Mouse (Mus musculus) intestine, postnatal 0 days (tissue): ENCODE measurements around the gene Bmp8a. TPM values are rescaled to one million over a fixed set of nuclear protein-coding genes. Genes with fewer than 3 reads are reported as not detected.

Experiments used
- ATAC-seq: fragments of 200-750 bp; cut with Nextera tagmentation; 2 replicates; pipeline ENCODE4 v1.8.0; 2017; ENCODE audit warnings: mild to moderate bottlenecking, moderate TSS enrichment, moderate library complexity
- H3K27ac ChIP-seq: fragments of 300-500 bp; sonication (generic); 2 replicates; pipeline ENCODE4 v1.5.1; 2014; ENCODE audit warnings: mild to moderate bottlenecking, low read depth, low read length, moderate library complexity
- H3K27me3 ChIP-seq: fragments of 300-500 bp; sonication (generic); replicated peaks from 2 replicates; pipeline ENCODE4 v1.6.1; 2014; ENCODE audit warnings: low read length, mixed read lengths; ENCODE audit not compliant: control insufficient read depth, insufficient read depth
- H3K36me3 ChIP-seq: fragments of 300-500 bp; sonication (generic); 2 replicates; pipeline ENCODE4 v1.6.1; 2014; ENCODE audit warnings: mild to moderate bottlenecking, moderate library complexity; ENCODE audit not compliant: control insufficient read depth, insufficient read depth
- H3K4me1 ChIP-seq: fragments of 300-500 bp; sonication (generic); replicated peaks from 2 replicates; pipeline ENCODE4 v1.6.1; 2014; ENCODE audit warnings: antibody characterized with exemption, low read length, mixed read lengths; ENCODE audit not compliant: control insufficient read depth, insufficient read depth
- H3K4me2 ChIP-seq: fragments of 300-500 bp; sonication (generic); replicated peaks from 2 replicates; pipeline ENCODE4 v1.6.1; 2014; ENCODE audit warnings: low read depth, mild to moderate bottlenecking, moderate library complexity
- H3K4me3 ChIP-seq: fragments of 300-500 bp; sonication (generic); 2 replicates; pipeline ENCODE4 v1.5.1; 2014; ENCODE audit warnings: low read depth, low read length
- H3K9ac ChIP-seq: fragments of 300-500 bp; sonication (generic); 2 replicates; pipeline ENCODE4 v1.6.1; 2014; ENCODE audit warnings: mild to moderate bottlenecking, low read depth, low read length
- H3K9me3 ChIP-seq: fragments of 300-500 bp; sonication (generic); 2 replicates; pipeline ENCODE4 v1.6.1; 2016; ENCODE audit warnings: mixed run types; ENCODE audit not compliant: control insufficient read depth
- CTCF ChIP-seq: sonication (generic); IDR thresholded peaks from 2 replicates; pipeline ENCODE4 v1.5.1; 2016; ENCODE audit warnings: low read depth, mild to moderate bottlenecking, control low read depth, antibody characterized with exemption, moderate library complexity
- WGBS: fragments of 180-500 bp; shearing (Covaris S2); extraction: QIAGEN DNeasy Blood & Tissue Kit; methylation state at CpG from one replicate; pipeline ENCODE4 v1.1.7; 2014; 5-methylcytosine and 5-hydroxymethylcytosine counted together
- polyA plus RNA-seq: library from polyadenylated mRNA; unstranded; fragments of >200 nt; fragmentation: Nextera tagmentation; extraction: Ambion mirVana; gene quantifications from 2 replicates; pipeline ENCODE4 v1.2.1, GENCODE M21; 2015

Bmp8a gene
- polyA plus RNA-seq, 1 experiment from 2014 or later, result 7.3 TPM

DNA sequence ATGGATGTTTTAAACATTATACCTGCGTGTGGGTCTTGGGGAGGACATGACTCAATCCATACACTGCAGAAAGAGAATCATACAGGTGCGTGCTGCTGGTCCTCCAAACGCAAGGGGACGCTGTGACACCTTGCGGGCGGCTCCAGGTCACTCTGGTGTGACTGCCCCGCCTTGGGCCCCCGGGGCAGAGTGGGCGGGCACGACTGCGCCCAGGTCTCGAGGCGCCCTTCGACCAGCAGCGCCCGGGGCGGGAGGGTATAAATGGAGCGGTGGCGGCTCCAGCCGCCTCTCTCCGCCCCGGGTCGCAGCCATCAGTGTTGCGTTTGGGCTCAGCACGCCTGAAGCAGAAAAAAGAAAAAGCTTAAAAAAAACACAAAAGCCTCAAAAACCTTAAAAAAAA, 60.6 kb downstream of the Bmp8a start:
- Histone ChIP-seq H3K36me3 (peaks cover 9% of the 10 kb centered on the region), H3K9ac (peak overlapping the region; percentile 42; the same call in 1 of the 2 replicates), H3K27me3 (no peaks in the 10 kb centered on the region), H3K4me2 (peak overlapping the region; percentile 73), H3K4me1 (peaks cover 10% of the 10 kb centered on the region), H3K4me3 (peak overlapping the region; percentile 47), H3K9me3 (no peaks in the 10 kb centered on the region), H3K27ac (peak overlapping the region; percentile 17)
- peak; percentile 97 for TF ChIP-seq CTCF
- ATAC-seq, result peak; percentile 96
- under 1% methylated on average over 25 of the region's 25 CpGs for WGBS

DNA sequence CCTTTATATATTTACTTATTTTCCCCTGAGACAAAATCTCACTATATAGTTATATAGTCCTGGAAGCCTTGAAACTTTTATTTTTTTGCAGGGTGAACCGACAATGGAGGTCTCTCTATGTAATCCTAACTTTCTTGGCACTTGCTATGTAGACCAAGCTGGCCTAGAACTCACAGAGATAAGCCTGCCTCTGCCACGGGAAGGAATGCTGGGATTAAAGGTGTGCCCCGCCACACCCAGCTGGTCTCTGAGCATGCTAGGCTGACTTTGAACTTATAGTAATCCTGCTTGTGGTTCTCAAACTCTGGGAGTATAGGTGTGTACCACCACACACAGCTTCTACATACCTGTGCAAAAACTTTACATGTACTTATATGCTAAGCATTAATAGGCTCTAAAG, 62.9 kb downstream of the Bmp8a start:
- ATAC-seq, result no peak
- Histone ChIP-seq H3K27me3 (no peaks in the 10 kb centered on the region), H3K9me3 (no peaks in the 10 kb centered on the region), H3K27ac (no peak overlapping the region), H3K9ac (no peak overlapping the region), H3K36me3 (no peaks in the 10 kb centered on the region), H3K4me2 (no peak overlapping the region), H3K4me3 (no peak overlapping the region), H3K4me1 (peaks cover 8% of the 10 kb centered on the region)
- TF ChIP-seq CTCF, result no peak
- WGBS, result 63% methylated on average over 3 of the region's 3 CpGs

DNA sequence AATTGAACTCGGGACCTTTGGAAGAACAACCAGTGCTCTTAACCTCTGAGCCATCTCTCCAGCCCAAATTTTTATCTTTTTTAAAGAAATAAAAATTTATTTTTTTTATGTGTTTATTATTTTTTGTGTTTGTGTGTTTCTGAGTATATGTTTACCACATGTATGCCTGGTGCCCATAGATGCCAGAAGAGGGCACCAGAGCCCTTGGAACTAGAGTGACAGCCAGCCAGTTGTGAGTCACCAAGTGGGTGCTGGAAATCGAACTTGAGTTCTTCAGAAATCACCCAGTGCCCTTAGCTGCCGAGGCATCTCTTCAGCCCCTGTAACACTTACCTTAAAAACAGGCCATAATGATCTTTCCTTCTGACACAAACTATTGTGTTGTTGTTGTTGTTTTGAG, 72.0 kb downstream of the Bmp8a start:
- Histone ChIP-seq H3K4me1 (no peaks in the 10 kb centered on the region), H3K27me3 (no peaks in the 10 kb centered on the region), H3K36me3 (no peaks in the 10 kb centered on the region), H3K27ac (no peak overlapping the region), H3K9ac (no peak overlapping the region), H3K4me3 (no peak overlapping the region), H3K9me3 (no peaks in the 10 kb centered on the region), H3K4me2 (no peak overlapping the region)
- 87% methylated on average over 3 of the region's 3 CpGs for WGBS
- TF ChIP-seq CTCF, result peak; percentile 25
- no peak for ATAC-seq

Other genes starting within 250 kb of the Bmp8a start
- 0.30 and 0.41 TPM in 2 replicates for gene Bmp8b, start 238.1 kb downstream of the Bmp8a start, polyA plus RNA-seq
- gene Oxct2b, start 227.0 kb downstream of the Bmp8a start, polyA plus RNA-seq, result 0.31 and 0.52 TPM in 2 replicates
- gene Ppie, start 203.3 kb downstream of the Bmp8a start, polyA plus RNA-seq, result 30.9 and 31.5 TPM in 2 replicates
- 5.0 and 7.2 TPM in 2 replicates for gene Hpcal4, start 160.0 kb downstream of the Bmp8a start, polyA plus RNA-seq
- gene Nt5c1a, start 141.7 kb downstream of the Bmp8a start, polyA plus RNA-seq, result not detected in 2 replicates
- 4.3 and 4.5 TPM in 2 replicates for gene Heyl, start 109.7 kb downstream of the Bmp8a start, polyA plus RNA-seq
- gene Pabpc4, start 80.9 kb downstream of the Bmp8a start, polyA plus RNA-seq, result 12.6 and 15.0 TPM in 2 replicates
- 0.21 and 0.24 TPM in 2 replicates for gene Oxct2a, start 19.6 kb downstream of the Bmp8a start, polyA plus RNA-seq